Mouse (Mus musculus) left cerebral cortex, postnatal 25 days (tissue): ENCODE data around the gene Cenpm. TPM values are rescaled to one million over a fixed set of nuclear protein-coding genes. Genes with fewer than 3 reads are reported as not detected.
A peak's percentile ranks its signal among the peaks of the same experiment; 100 is the strongest.

ENCODE experiments used
- DNase-seq, 2 experiments: peaks; one replicate each; pipeline ENCODE4 v3.0.0; 2022; ENCODE audit warnings: low spot score in 2 of 2, mixed read lengths in 1 of 2
- intact Hi-C: fragments of 180-260 bp; cut with DNase I; formaldehyde crosslinking; loops from one replicate; pipeline ENCODE4 v1.15.1; 2025
- total RNA-seq, 2 experiments: library from RNA; stranded (reverse); gene quantifications; 2 replicates each; pipeline ENCODE4 v1.2.3; 2021

Cenpm gene
- total RNA-seq = 1 to 10 TPM; 3.5 to 3.9 TPM

GRCm38 (mm10) chr15:82244115-82244804 lies at the start of gene Cenpm:
Gene Cenpm (minus strand): TSS chr15:82244748.
- peak; percentile 94 for DNase-seq
- intact Hi-C loops = no loop called here

- intact Hi-C loops = loop anchor here (10.0 kb wide), 1 partner anchor 121 kb away; no protein-coding TSS in a partner anchor
- DNase-seq = no peak
Measured at GRCm38 (mm10) chr15:82294059-82294458, 49.5 kb upstream of the Cenpm start.

- intact Hi-C loops = loop anchor here (10.0 kb wide), 1 partner anchor 122 kb away; no protein-coding TSS in a partner anchor
- DNase-seq = no peak
Measured at GRCm38 (mm10) chr15:82293271-82293711, 48.7 kb upstream of the Cenpm start.

- intact Hi-C loops = loop anchor here (10.0 kb wide), 1 partner anchor 122 kb away; no protein-coding TSS in a partner anchor
Measured at GRCm38 (mm10) chr15:82292851-82293250, 48.3 kb upstream of the Cenpm start.

GRCm38 (mm10) chr15:82290252-82290651 lies 45.7 kb upstream of the Cenpm start:
- intact Hi-C loops = loop anchor here (10.0 kb wide), 1 partner anchor 125 kb away; no protein-coding TSS in a partner anchor
- no peak for DNase-seq

More at GRCm38 (mm10) chr15:82292851-82293250, 48.3 kb upstream of the Cenpm start:
- DNase-seq = no peak

GRCm38 (mm10) chr15:82286157-82286556 lies 41.6 kb upstream of the Cenpm start:
- intact Hi-C loops = no loop called here
- DNase-seq = no peak

- intact Hi-C loops = no loop called here
- DNase-seq = no peak
Measured at GRCm38 (mm10) chr15:82280638-82281037, 36.1 kb upstream of the Cenpm start.

- peak; percentile 55 to 86 for DNase-seq
Measured at GRCm38 (mm10) chr15:82277591-82277990, 33.0 kb upstream of the Cenpm start.

GRCm38 (mm10) chr15:82274927-82275901 lies 30.7 kb upstream of the Cenpm start:
- peak; percentile 81 to 83 for DNase-seq
- intact Hi-C loops = loop anchor here (5.0 to 10.0 kb wide), 2 partner anchors 62 to 1240 kb away; partner anchors contain the start of genes Naga, Pheta2, Smdt1 and Ttll1

More at GRCm38 (mm10) chr15:82277591-82277990, 33.0 kb upstream of the Cenpm start:
- intact Hi-C loops = loop anchor here (5.0 to 10.0 kb wide), 2 partner anchors 60 to 1237 kb away; partner anchors contain the start of genes Naga, Pheta2, Smdt1 and Ttll1

- intact Hi-C loops = loop anchor here (10.0 kb wide), 1 partner anchor 1240 kb away; the partner anchor contains the start of gene Ttll1
- no peak for DNase-seq
Measured at GRCm38 (mm10) chr15:82274593-82274926, 30.0 kb upstream of the Cenpm start, which contains the start of gene Sept3. Gene Sept3 (plus strand): TSS chr15:82274893.

- intact Hi-C loops = loop anchor here (10.0 kb wide), 1 partner anchor 1243 kb away; the partner anchor contains the start of gene Ttll1
Measured at GRCm38 (mm10) chr15:82272295-82272694, 27.7 kb upstream of the Cenpm start.

GRCm38 (mm10) chr15:82271201-82271600 lies 26.7 kb upstream of the Cenpm start:
- intact Hi-C loops = loop anchor here (10.0 kb wide), 1 partner anchor 1244 kb away; the partner anchor contains the start of gene Ttll1
- peak; percentile 72 to 73 for DNase-seq

More at GRCm38 (mm10) chr15:82272295-82272694, 27.7 kb upstream of the Cenpm start:
- no peak for DNase-seq

GRCm38 (mm10) chr15:82268783-82269182 lies 24.2 kb upstream of the Cenpm start:
- intact Hi-C loops = no loop called here
- DNase-seq = no peak

- peak; percentile 46 to 51 for DNase-seq
- intact Hi-C loops = no loop called here
Measured at GRCm38 (mm10) chr15:82268185-82268584, 23.6 kb upstream of the Cenpm start.

GRCm38 (mm10) chr15:82266356-82266755 lies 21.8 kb upstream of the Cenpm start:
- intact Hi-C loops = loop anchor here (1.0 kb wide), 1 partner anchor 151 kb away; no protein-coding TSS in a partner anchor
- peak; percentile 74 to 78 for DNase-seq

GRCm38 (mm10) chr15:82259510-82259909 lies 15.0 kb upstream of the Cenpm start:
- intact Hi-C loops = no loop called here
- DNase-seq = peak; percentile 77 to 80

- peak; percentile 91 to 97 for DNase-seq
- intact Hi-C loops = no loop called here
Measured at GRCm38 (mm10) chr15:82255944-82256383, 11.4 kb upstream of the Cenpm start.

- intact Hi-C loops = no loop called here
- peak in 1 of 2 experiments; percentile 68 for DNase-seq
Measured at GRCm38 (mm10) chr15:82255248-82255647, 10.7 kb upstream of the Cenpm start.

- DNase-seq = no peak
- intact Hi-C loops = no loop called here
Measured at GRCm38 (mm10) chr15:82252097-82252496, 7.5 kb upstream of the Cenpm start, which contains the start of gene 1500009C09Rik. Gene 1500009C09Rik (plus strand): TSS chr15:82252397.
